Mouse (Mus musculus) megakaryocyte, embryonic 14.5 days (primary cell): Measurements from ENCODE around the gene Uspl1.

Source experiments
- FLI1 ChIP-seq: IDR thresholded peaks from 2 replicates; pipeline ENCODE4 v1.6.1; 2012; ENCODE audit warnings: low read length, inconsistent platforms, mixed read lengths
- GATA1 ChIP-seq: IDR thresholded peaks from 3 replicates; pipeline ENCODE4 v1.6.1; 2012; ENCODE audit warnings: mixed read lengths, low read length, inconsistent platforms, borderline replicate concordance

DNA sequence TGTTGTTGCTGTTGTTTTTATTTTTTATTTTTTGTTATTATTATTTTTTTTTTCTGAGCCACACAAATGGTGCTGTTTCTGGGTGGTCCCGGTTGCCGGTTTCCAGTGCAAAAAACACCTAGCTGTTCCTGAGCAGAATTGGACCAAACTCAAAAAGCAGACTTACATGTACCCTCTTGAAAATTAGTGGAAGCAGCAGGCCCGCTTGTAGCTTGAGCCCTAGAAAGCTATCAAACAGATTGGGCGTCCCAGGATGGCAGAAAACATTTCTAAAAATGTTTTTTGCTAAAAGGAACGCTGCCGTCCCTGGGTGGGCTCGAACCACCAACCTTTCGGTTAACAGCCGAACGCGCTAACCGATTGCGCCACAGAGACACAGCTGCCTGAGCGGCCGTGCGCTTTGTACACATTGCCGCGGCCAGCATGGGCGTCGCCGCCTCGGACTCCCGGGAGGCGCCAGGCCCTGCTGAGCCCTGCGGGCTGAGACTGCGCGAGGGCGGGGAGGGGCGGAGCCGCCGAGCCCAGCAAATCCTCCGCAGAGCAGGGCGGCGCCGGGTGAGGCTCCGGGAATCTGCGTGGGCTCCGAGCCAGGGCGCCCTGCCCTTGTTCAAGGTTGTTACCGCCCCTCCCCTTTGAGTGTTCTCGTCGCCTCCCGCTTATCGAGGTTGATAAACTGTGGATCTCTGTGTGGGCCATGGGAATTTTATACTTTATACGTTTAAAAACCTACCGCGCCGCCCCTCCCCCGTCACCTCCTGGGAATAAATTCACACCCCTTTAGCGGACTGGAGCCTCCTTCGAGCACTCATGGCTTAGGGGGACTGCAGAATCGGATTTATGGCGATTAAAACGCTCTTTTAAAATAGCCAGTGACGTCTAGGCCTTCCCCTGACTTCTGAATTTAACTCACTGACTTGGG lies 44.8 kb downstream of the Uspl1 start:
- no peak for TF ChIP-seq GATA1
- TF ChIP-seq FLI1, result no peak
